Mouse (Mus musculus): Measurements from ENCODE around the gene Vmn2r67. TPM values are rescaled to one million over a fixed set of nuclear protein-coding genes. Genes with fewer than 3 reads are reported as not detected.
"Not testable (repeated sequence)": the region's sequence is repeated elsewhere in the genome, so short reads cannot be mapped to it uniquely, and the experiment has no call there.

Gene Vmn2r67
- not detected for total RNA-seq (2021)

DNA sequence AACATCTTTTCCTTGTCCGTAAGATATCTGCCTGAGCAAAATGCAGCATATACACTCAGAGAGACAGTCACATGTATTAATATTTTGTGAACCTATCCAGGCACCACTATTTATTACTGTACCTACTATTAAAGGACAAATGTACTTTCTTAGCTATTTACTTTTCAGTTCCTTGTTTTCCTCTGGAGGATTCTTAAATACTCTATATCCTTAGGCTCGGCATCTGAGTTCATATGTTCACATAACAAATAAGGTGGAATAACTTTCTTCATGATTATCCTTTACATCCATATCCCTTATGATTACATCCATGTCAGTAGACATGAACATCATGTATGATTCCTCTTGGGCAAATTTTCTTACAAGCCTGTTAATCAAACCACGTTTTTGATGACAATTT, at the start of gene Vmn2r67:
Gene Vmn2r67, minus strand, starts transcription at position 101 of the 400 bp plus-strand sequence.
- DNase-seq (ENCODE audit: low spot score in 2 of 2), result no peak
- intact Hi-C loops (cut with DNase I), result no loop called here

DNA sequence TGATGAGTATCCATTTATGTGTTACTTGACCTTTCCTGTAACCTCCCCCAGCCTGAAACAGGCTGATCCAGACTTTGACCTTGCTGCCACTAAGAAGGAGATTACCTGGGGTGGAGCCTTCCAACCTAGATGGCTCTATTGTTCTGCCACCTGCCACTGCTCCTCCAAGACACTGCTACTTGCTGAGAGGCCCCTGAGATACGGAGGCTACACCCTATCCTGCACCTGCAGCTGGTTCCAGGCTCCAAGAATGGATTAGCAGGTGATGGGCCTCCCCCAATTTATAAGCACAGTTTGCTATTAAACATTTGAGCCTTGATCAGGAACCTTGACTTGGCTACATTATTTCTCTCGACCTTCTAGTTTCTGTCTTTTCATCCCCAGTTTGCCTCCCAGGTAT, 51.3 kb downstream of the Vmn2r67 start:
- DNase-seq (ENCODE audit: low spot score in 2 of 2); intact Hi-C loops (cut with DNase I): not testable (repeated sequence)

Other genes starting within 250 kb of the Vmn2r67 start
- not detected for gene Vmn2r65, start 191.9 kb downstream of the Vmn2r67 start, total RNA-seq (2021)
- gene Vmn2r66, start 143.7 kb downstream of the Vmn2r67 start, total RNA-seq (2021), result not detected
- not detected for gene Vmn2r68, start 81.8 kb upstream of the Vmn2r67 start, total RNA-seq (2021)

Data from left cerebral cortex, postnatal 36 days (tissue).